Mouse (Mus musculus): Measurements from ENCODE around the gene Slc25a13.

The Slc25a13 gene

GRCm38 (mm10) chr6:6027664-6028063, 189.3 kb downstream of the Slc25a13 start:
- no peak for DNase-seq (ENCODE audit: low spot score)

GRCm38 (mm10) chr6:6023976-6024375, 193.0 kb downstream of the Slc25a13 start:
- no peak for DNase-seq (ENCODE audit: low spot score)

- DNase-seq (ENCODE audit: low spot score): no peak
These were observed 200.0 kb downstream of the Slc25a13 start for GRCm38 (mm10) chr6:6016931-6017330.

GRCm38 (mm10) chr6:6015616-6016015, 201.4 kb downstream of the Slc25a13 start:
- DNase-seq (ENCODE audit: low spot score): no peak

- DNase-seq (ENCODE audit: low spot score): no peak
These were observed 205.6 kb downstream of the Slc25a13 start for GRCm38 (mm10) chr6:6011364-6011763.

- DNase-seq (ENCODE audit: low spot score): peak; percentile 86
These were observed 211.1 kb downstream of the Slc25a13 start for GRCm38 (mm10) chr6:6005762-6006431.

- DNase-seq (ENCODE audit: low spot score): no peak
These were observed 212.1 kb downstream of the Slc25a13 start for GRCm38 (mm10) chr6:6004756-6005485.

GRCm38 (mm10) chr6:6002061-6002460, 214.9 kb downstream of the Slc25a13 start:
- no peak for DNase-seq (ENCODE audit: low spot score)

- no peak for DNase-seq (ENCODE audit: low spot score)
These were observed 219.4 kb downstream of the Slc25a13 start for GRCm38 (mm10) chr6:5997535-5997934.

GRCm38 (mm10) chr6:5993056-5993455, 223.9 kb downstream of the Slc25a13 start:
- DNase-seq (ENCODE audit: low spot score): no peak

GRCm38 (mm10) chr6:5991817-5992755, 224.9 kb downstream of the Slc25a13 start:
- peak; percentile 70 for DNase-seq (ENCODE audit: low spot score)

- no peak for DNase-seq (ENCODE audit: low spot score)
These were observed 225.7 kb downstream of the Slc25a13 start for GRCm38 (mm10) chr6:5991243-5991642.

Measured in testis, postnatal 10 days (tissue).